Mouse (Mus musculus) liver, embryonic 18 days (tissue): Measurements from ENCODE around the gene Fnip2. TPM values are rescaled to one million over a fixed set of nuclear protein-coding genes. Genes with fewer than 3 reads are reported as not detected.

ENCODE experiments used
- polyA plus RNA-seq: library from polyadenylated mRNA; depleted of rRNA; stranded (reverse); fragments of >200 nt; gene quantifications from 2 replicates; pipeline ENCODE4 v1.2.3, GENCODE M21; 2012; rRNA removed

Gene Fnip2
- 4.2 and 4.3 TPM in 2 replicates for polyA plus RNA-seq

DNA sequence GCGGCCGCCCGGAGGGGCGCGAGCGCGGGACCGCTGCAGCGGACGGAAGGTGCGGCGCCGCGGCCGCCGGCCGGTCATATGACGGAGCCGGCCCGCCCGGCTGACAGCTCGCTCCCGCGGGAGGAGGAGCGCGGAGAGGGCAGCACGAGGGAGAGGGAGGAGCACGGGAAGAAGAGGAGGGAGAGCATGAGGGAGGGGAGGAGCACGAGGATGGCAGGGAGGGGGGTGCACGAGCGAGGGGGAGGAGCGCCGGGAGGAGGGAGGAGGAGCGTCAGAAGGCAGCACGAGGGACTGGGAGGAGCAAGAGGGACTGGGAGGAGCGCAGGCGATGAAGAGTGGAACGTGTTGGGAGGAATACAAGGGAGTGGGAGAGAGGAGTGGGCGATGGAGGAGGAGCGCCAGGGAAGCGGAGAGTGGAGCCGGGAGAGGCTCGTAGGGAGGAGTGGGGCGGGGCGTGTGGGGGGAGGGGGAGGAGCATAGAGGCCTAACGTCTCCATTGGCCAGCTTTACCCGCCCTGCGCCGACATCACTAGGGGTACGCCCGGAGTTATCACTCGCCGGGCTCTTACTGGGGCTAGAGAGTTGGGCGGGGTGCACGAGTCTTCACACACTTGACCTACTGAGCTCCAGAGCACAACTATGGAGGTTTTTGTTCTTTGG lies at the start of gene Fnip2:
Fnip2 (minus strand) TSS at position 94 of the 660 bp plus-strand sequence.

DNA sequence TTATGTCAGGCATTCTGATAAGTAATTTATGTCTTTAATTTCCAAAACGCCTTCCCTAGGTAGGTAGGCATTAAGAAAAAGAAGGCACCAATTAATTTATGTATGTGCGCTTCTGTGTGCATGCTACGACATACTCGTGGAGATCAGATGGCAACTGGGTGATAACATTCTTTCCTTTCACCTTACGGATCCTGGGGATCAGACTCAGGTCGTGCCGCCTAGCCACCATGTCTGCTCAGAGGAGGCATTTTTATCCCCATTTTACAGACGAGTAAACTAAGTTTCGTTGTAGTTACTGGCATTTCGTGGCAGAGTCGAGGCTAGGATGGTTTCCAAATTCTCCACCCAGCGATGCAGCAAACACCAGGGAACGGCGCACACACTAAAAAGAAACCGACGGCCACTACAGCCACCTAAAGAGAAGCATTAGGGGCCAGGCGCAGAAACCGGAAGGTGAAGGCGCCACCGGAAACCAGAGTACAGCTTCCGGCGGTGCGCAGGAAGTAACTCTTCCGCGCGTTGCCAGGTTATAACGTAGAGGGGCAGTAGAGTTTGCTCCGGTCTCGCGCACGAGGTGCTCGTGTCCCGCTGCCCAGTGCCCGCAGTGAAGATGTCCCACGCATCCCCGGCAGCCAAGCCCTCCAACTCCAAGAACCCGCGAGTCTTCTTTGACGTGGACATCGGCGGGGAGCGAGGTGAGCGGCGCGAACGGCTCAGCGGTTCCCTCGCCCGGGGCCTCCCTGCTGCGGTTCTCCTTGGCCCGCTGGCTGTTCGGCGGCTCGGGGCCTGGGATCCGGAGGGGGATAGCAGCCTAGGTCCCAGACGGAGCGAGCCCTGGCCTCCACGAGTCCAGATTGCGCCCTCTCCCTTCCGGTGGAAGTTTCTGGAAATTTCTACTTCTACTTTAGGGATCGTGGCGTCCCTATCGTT lies 23.5 kb upstream of the Fnip2 start, which contains the start of gene Ppid:
Ppid (plus strand) TSS at position 480 of the 930 bp plus-strand sequence.

Other genes starting within 250 kb of the Fnip2 start
- 0.03 and 0.13 TPM in 2 replicates for gene Gm17359, start 231.1 kb downstream of the Fnip2 start, polyA plus RNA-seq
- gene Ppid, start 23.5 kb upstream of the Fnip2 start, polyA plus RNA-seq, result 37.8 and 39.4 TPM in 2 replicates
- 4.5 and 5.2 TPM in 2 replicates for gene 4930579G24Rik, start 61.3 kb upstream of the Fnip2 start, polyA plus RNA-seq
- gene Etfdh, start 61.7 kb upstream of the Fnip2 start, polyA plus RNA-seq, result 86.6 and 93.8 TPM in 2 replicates
- gene Rxfp1, start 170.1 kb upstream of the Fnip2 start, polyA plus RNA-seq, result 0.04 and 0.06 TPM in 2 replicates